Mouse (Mus musculus) heart, postnatal 0 days (tissue): Measurements from ENCODE around the gene Ganc. TPM values are rescaled to one million over a fixed set of nuclear protein-coding genes. Genes with fewer than 3 reads are reported as not detected.
A peak's percentile ranks its signal among the peaks of the same experiment; 100 is the strongest.

Source experiments
- ATAC-seq: fragments of 200-750 bp; cut with Nextera tagmentation; 2 replicates; pipeline ENCODE4 v1.8.0; 2017; ENCODE audit warnings: low read depth, moderate number of reproducible peaks, moderate library complexity; ENCODE audit not compliant: insufficient read depth
- DNase-seq: peaks from one replicate; pipeline ENCODE4 v3.0.0-alpha.2; 2016; ENCODE audit warnings: low spot score
- H3K27ac ChIP-seq: fragments of 300-500 bp; sonication (generic); 2 replicates; pipeline ENCODE4 v1.5.1; 2014; ENCODE audit warnings: low read depth, mild to moderate bottlenecking
- H3K27me3 ChIP-seq: fragments of 300-500 bp; sonication (generic); 2 replicates; pipeline ENCODE4 v1.6.1; 2014; ENCODE audit warnings: low read length, mixed read lengths; ENCODE audit not compliant: control insufficient read depth, insufficient read depth
- H3K36me3 ChIP-seq: fragments of 300-500 bp; sonication (generic); replicated peaks from 2 replicates; pipeline ENCODE4 v1.6.1; 2014; ENCODE audit warnings: low read length, mixed read lengths; ENCODE audit not compliant: control insufficient read depth, insufficient read depth
- H3K4me1 ChIP-seq: fragments of 300-500 bp; sonication (generic); 2 replicates; pipeline ENCODE4 v1.6.1; 2014; ENCODE audit warnings: antibody characterized with exemption; ENCODE audit not compliant: control insufficient read depth, insufficient read depth
- H3K4me2 ChIP-seq: fragments of 300-500 bp; sonication (generic); 2 replicates; pipeline ENCODE4 v1.6.1; 2014; ENCODE audit warnings: low read depth, mild to moderate bottlenecking, low read length, moderate library complexity
- H3K4me3 ChIP-seq: fragments of 300-500 bp; sonication (generic); 2 replicates; pipeline ENCODE4 v1.5.1; 2014; ENCODE audit warnings: low read depth, low read length
- H3K9ac ChIP-seq: fragments of 300-500 bp; sonication (generic); replicated peaks from 2 replicates; pipeline ENCODE4 v1.6.1; 2014; ENCODE audit warnings: low read depth, low read length, mixed read lengths
- H3K9me3 ChIP-seq: fragments of 300-500 bp; sonication (generic); replicated peaks from 2 replicates; pipeline ENCODE4 v1.6.1; 2016; ENCODE audit warnings: low read length; ENCODE audit not compliant: control insufficient read depth
- CTCF ChIP-seq: IDR thresholded peaks from 2 replicates; pipeline ENCODE4 v1.5.1; 2016; ENCODE audit warnings: antibody characterized with exemption, control low read depth, low read depth
- EP300 ChIP-seq: IDR thresholded peaks from 2 replicates; pipeline ENCODE4 v1.6.1; 2016; ENCODE audit warnings: antibody characterized with exemption, low read depth
- WGBS: fragments of 180-500 bp; shearing (Covaris S2); extraction: QIAGEN DNeasy Blood & Tissue Kit; methylation state at CpG from one replicate; pipeline ENCODE4 v1.1.7; 2014; 5-methylcytosine and 5-hydroxymethylcytosine counted together
- polyA plus RNA-seq: library from polyadenylated mRNA; unstranded; fragments of >200 nt; fragmentation: Nextera tagmentation; extraction: Ambion mirVana; gene quantifications from 2 replicates; pipeline ENCODE4 v1.2.1, GENCODE M21; 2015
- total RNA-seq: library from RNA; depleted of rRNA; stranded (reverse); fragments of >200 nt; gene quantifications from 2 replicates; pipeline ENCODE4 v1.2.3, GENCODE M21; 2014; ENCODE audit warnings: low replicate concordance

Ganc gene
- total and polyA plus RNA-seq, 2 experiments from 2014 or later: 9.2 to 14.8 TPM

DNA sequence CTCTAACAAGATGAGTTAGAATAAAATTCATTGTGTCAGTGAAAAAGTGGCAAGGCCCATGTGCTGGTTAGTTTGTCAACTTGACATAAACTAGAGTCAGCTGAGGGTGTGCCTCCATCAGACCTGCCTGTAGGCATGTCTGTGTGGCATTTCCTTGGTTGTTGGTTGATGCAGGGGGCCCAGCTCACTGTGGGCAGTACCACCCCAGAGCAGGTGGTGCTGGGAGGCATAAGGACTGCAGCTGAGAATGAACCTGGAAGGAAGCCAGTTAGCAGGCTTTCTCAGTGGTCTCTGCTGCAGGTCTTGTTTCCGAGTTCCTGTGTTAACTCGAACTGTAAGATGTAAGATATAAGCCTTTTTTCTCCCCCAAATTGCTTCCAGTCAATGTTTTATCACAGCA lies 51.3 kb downstream of the Ganc start:
- 0 out of 2 replicates have a peak, but pooled peaks cover 4% of the 10 kb centered on the region for H3K36me3 ChIP-seq
- H3K4me2 ChIP-seq: no peak overlapping the region
- no peaks in the 10 kb centered on the region for H3K9me3 ChIP-seq
- H3K9ac ChIP-seq: no peak overlapping the region
- no peak overlapping the region; the same call in 1 of the 2 replicates for H3K27ac ChIP-seq
- H3K4me3 ChIP-seq: no peak overlapping the region
- no peaks in the 10 kb centered on the region for H3K27me3 ChIP-seq
- TF ChIP-seq CTCF: no peak
- no peak for TF ChIP-seq EP300
- H3K4me1 ChIP-seq: no peaks in the 10 kb centered on the region
- 50% methylated on average over 2 of the region's 2 CpGs for WGBS
- no peak for DNase-seq
- no peak for ATAC-seq

DNA sequence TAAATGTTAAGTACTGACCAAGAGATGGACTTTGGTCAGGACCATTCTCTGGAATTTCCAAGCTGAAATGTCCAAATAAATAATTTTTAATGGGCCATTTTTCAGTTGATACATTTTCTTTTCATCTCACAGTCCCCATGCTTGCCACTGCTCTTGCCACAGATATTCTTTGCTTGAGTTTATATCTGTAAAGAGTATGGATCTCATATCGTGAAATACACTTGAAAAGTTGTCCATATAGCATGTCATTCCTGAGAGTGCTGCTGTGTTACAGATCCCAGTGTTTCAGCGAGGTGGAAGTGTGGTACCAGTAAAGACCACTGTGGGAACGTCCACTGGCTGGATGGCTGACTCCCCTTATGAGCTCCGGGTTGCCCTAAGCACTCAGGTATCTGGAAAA lies 52.0 kb downstream of the Ganc start, which contains the start of gene Capn3:
TSS of gene Capn3 (plus strand) at position 301 of the 400 bp plus-strand sequence.
- Histone ChIP-seq H3K9me3 (no peaks in the 10 kb centered on the region), H3K4me3 (no peak within 1 kb of the TSS), H3K4me1 (no peaks in the 10 kb centered on the region), H3K27me3 (no peaks in the 10 kb centered on the region), H3K27ac (no peak within 1 kb of the TSS; the same call in 1 of the 2 replicates), H3K9ac (no peak within 1 kb of the TSS), H3K36me3 (0 out of 2 replicates have a peak, but pooled peaks cover 7% of the 10 kb centered on the region), H3K4me2 (no peak within 1 kb of the TSS)
- ATAC-seq (no peak), DNase-seq (no peak)
- WGBS: 66% methylated on average over 4 of the region's 4 CpGs
- TF ChIP-seq CTCF: no peak
- TF ChIP-seq EP300: no peak

DNA sequence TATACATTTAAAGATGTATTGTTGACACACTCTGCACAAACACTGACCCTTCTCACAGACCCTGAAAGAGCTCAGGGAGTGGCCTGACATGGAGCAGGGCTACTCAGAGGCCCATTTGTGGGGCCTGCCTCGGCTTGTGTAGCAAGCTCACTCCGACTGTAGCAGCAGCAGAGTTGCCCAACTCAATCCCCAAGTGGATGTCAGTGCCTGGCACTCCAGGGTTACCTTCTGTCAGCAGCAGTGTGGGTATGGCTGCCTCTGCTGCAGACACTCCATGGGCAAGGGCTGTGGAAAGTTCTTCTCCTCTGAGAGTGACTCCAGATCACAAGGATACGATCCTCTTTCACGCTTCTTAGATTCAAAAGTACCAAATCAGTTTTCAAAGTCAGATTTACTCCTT lies 56.5 kb downstream of the Ganc start:
- H3K9ac ChIP-seq: no peak overlapping the region
- no peaks in the 10 kb centered on the region for H3K9me3 ChIP-seq
- H3K36me3 ChIP-seq: 0 out of 2 replicates have a peak, but pooled peaks cover 12% of the 10 kb centered on the region
- no peaks in the 10 kb centered on the region for H3K27me3 ChIP-seq
- no peak overlapping the region for H3K4me3 ChIP-seq
- ATAC-seq (no peak), DNase-seq (no peak)
- TF ChIP-seq CTCF (no peak), EP300 (no peak)
- H3K4me1 ChIP-seq: no peaks in the 10 kb centered on the region
- no peak overlapping the region for H3K27ac ChIP-seq
- WGBS: 81% methylated on average over 4 of the region's 4 CpGs
- H3K4me2 ChIP-seq: no peak overlapping the region

DNA sequence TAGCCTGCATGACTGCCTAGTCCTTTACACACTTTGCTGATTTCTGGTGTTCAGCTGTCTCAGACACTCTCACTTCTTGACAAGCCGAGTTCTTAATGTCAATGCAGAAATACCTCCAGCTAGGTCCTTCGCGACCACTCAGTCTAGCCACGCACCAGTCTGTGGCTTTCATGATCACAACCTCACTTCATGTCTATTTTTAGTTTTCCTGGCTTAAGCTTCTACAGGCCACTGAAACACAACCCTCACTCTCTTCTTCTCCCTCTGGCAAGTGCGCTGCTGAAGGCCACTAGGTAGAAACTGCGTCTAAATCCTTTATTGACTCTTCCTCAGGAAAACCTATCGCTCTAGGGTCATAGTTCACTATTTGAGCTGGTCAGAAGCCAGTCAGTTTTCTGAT lies 59.6 kb downstream of the Ganc start:
- Histone ChIP-seq H3K9ac (no peak overlapping the region), H3K4me2 (no peak overlapping the region), H3K36me3 (0 out of 2 replicates have a peak, but pooled peaks cover 12% of the 10 kb centered on the region), H3K4me3 (no peak overlapping the region), H3K9me3 (no peaks in the 10 kb centered on the region), H3K4me1 (no peaks in the 10 kb centered on the region), H3K27ac (no peak overlapping the region), H3K27me3 (no peaks in the 10 kb centered on the region)
- DNase-seq (peak; percentile 50), ATAC-seq (peak; percentile 64)
- TF ChIP-seq EP300 (no peak), CTCF (no peak)
- WGBS: 31% methylated on average over 7 of the region's 7 CpGs

DNA sequence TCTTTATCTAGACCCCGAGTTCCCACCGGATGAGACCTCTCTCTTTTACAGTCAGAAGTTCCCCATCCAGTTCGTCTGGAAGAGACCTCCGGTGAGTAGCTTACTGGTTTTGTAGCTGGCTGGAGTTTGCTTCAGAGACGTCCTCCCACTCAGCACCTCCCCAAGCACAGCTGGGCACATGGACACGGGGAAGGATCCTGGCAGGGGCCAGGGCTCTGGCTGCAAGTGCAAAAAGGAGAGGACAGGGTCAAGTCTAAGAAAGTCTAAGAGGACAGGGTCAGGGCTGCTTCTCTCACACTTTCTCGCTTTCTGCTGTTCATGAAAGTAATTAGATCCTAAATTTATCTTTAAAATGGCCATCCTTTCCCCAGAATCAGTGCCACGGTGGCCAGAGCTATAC lies 60.4 kb downstream of the Ganc start:
- H3K4me3 ChIP-seq: no peak overlapping the region
- ATAC-seq (no peak), DNase-seq (no peak)
- whole genome bisulfite sequencing: 65% methylated on average over 8 of the region's 8 CpGs
- H3K27ac ChIP-seq: no peak overlapping the region
- 0 out of 2 replicates have a peak, but pooled peaks cover 12% of the 10 kb centered on the region for H3K36me3 ChIP-seq
- no peaks in the 10 kb centered on the region for H3K9me3 ChIP-seq
- no peak overlapping the region for H3K4me2 ChIP-seq
- no peaks in the 10 kb centered on the region for H3K27me3 ChIP-seq
- H3K9ac ChIP-seq: no peak overlapping the region
- TF ChIP-seq CTCF (no peak), EP300 (no peak)
- no peaks in the 10 kb centered on the region for H3K4me1 ChIP-seq

DNA sequence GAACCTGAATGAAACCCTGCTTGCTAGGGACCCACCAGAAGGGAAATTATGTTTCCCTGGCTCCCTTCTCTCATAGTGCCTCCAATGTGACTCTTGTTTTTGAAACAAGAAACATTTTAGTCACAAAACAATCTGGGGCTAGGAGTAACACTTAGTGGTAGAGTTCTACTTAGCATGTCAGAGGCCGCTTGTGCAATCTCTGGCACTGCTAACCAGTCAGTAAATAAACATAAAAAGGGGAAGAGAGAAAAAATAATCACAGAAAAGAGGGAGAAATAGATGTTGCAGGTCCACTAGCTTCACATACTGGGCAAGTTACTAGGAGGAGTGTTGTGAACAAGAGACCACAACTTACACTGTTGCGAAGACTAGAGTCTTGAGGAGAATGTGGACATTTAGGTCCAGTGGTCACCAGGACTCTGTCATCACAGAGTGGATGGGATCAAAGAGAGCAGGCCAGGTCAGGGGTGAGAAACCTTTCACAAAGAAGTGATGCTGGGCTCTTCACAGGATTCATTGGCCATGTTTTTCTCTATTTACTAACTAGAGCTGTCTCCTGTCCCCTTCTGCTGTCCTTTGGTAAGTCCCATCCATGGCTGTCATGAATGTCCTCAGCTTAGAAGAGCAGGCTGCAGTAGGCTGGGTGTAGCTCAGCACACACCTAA lies 61.2 kb downstream of the Ganc start:
- TF ChIP-seq CTCF (no peak), EP300 (no peak)
- DNase-seq (no peak), ATAC-seq (no peak)
- Histone ChIP-seq H3K36me3 (0 out of 2 replicates have a peak, but pooled peaks cover 9% of the 10 kb centered on the region), H3K9ac (no peak overlapping the region), H3K4me1 (no peaks in the 10 kb centered on the region), H3K9me3 (no peaks in the 10 kb centered on the region), H3K4me3 (no peak overlapping the region), H3K27me3 (no peaks in the 10 kb centered on the region), H3K4me2 (no peak overlapping the region), H3K27ac (no peak overlapping the region)
- 91% methylated on average over 2 of the region's 2 CpGs for WGBS
